Mouse (Mus musculus) colon, adult 2 months (tissue): Measurements from ENCODE around the gene Exoc5. TPM values are rescaled to one million over a fixed set of nuclear protein-coding genes. Genes with fewer than 3 reads are reported as not detected.

ENCODE experiments used
- polyA plus RNA-seq: library from polyadenylated mRNA; depleted of rRNA; stranded (reverse); fragments of >200 nt; gene quantifications from 2 replicates; pipeline ENCODE4 v1.2.3, GENCODE M21; 2012; rRNA removed

The Exoc5 gene
- polyA plus RNA-seq, result 7.2 and 9.9 TPM in 2 replicates

DNA sequence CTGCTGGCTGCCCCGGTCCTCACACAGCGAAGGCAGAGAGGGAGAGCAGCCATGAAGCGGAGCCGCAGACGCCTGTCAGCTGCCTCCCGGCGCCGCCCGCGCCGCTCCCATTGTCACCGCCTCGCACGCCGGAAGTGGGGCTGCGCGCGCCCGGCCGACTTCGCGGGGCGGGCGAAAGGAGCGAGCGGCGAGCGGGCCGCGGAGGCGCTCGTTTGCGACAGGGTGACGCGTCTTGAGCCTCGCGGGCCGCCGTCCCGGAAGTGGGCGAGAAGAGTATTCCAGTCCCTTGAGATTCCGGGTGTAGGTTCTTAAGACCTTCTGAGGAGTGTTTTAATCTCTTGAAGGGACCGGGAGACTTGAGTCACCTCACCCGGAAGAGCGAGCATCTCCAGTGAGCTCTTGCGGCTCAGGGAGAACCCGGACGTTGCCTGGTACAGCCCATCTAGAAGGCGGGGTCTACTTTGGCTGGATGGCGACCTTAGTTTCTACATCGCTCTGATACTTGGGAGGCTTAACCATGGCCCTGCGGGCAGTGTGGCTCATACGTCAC, at the start of gene Exoc5:
Gene Exoc5 (minus strand): TSS at position 380 of the 550 bp plus-strand sequence.

DNA sequence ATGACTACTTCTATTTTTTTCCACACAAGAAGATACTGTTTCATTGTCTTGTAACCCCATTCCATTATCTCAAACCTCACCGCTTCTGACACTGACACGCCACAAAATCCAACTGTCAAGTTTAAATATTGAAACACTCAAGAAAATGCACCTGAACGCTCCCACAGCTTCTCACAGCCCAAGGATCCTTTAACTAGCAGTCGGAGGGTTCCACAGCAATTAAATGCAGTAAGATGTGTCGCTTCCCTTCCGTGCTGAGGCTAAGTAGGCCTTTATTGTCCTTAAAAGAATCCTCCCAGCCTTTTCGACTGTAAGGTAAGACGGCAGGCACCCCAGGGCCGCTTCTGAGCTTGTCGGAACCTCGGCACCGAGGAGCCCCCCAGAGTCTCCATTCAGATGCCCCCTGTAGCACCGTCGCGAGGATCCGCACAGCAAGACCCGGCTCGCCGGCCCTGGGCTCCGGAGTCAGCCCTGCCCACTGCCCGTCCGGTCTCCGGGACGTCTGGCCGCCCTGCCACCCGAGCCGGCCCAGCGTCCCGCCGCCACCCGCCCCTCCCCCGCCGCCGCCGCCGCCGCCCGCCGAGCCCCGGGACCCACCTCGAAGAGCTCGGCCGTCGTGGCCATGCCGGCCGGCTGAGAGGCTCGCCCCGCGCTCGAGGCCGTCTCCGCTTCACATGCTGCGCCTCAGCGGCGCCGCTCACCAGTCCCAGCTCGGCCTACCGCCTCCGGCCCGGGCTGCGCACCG, 752 bp downstream of the Exoc5 start, which contains the start of gene Ap5m1:
Gene Ap5m1 (plus strand): TSS at position 569 of the 745 bp plus-strand sequence.

Other genes starting within 250 kb of the Exoc5 start
- gene Ap5m1, start 556 bp downstream of the Exoc5 start, polyA plus RNA-seq, result 7.1 and 8.0 TPM in 2 replicates
- gene Naa30, start 105.6 kb upstream of the Exoc5 start, polyA plus RNA-seq, result 4.9 and 5.7 TPM in 2 replicates
- 0.17 and 0.71 TPM in 2 replicates for gene ccdc198, start 178.8 kb upstream of the Exoc5 start, polyA plus RNA-seq